Mouse (Mus musculus) stomach, embryonic 14.5 days (tissue): ENCODE data around the gene Aif1. TPM values are rescaled to one million over a fixed set of nuclear protein-coding genes. Genes with fewer than 3 reads are reported as not detected.
"Not testable (repeated sequence)": the region's sequence is repeated elsewhere in the genome, so short reads cannot be mapped to it uniquely, and the experiment has no call there.

ENCODE experiments used
- ATAC-seq: fragments of 200-750 bp; cut with Nextera tagmentation; 2 replicates; pipeline ENCODE4 v1.8.0; 2017; ENCODE audit warnings: low read depth, moderate TSS enrichment; ENCODE audit not compliant: insufficient number of reproducible peaks, insufficient read depth, low FRiP score
- H3K27ac ChIP-seq: fragments of 300-500 bp; sonication (generic); 2 replicates; pipeline ENCODE4 v1.5.1; 2014; ENCODE audit warnings: mild to moderate bottlenecking, low read length, moderate library complexity, mixed read lengths
- H3K27me3 ChIP-seq: fragments of 300-500 bp; sonication (generic); 2 replicates; pipeline ENCODE4 v1.6.1; 2014; ENCODE audit warnings: low read length, control low read depth, mixed read lengths; ENCODE audit not compliant: control insufficient read depth, insufficient read depth
- H3K36me3 ChIP-seq: fragments of 300-500 bp; sonication (generic); 2 replicates; pipeline ENCODE4 v1.6.1; 2014; ENCODE audit warnings: mild to moderate bottlenecking, control low read depth, low read length, moderate library complexity, mixed read lengths; ENCODE audit not compliant: control insufficient read depth, insufficient read depth
- H3K4me1 ChIP-seq: fragments of 300-500 bp; sonication (generic); 2 replicates; pipeline ENCODE4 v1.6.1; 2014; ENCODE audit warnings: low read length, control low read depth, mixed read lengths; ENCODE audit not compliant: control insufficient read depth, insufficient read depth
- H3K4me2 ChIP-seq: fragments of 300-500 bp; sonication (generic); replicated peaks from 2 replicates; pipeline ENCODE4 v1.6.1; 2014; ENCODE audit warnings: low read depth, low read length, control low read depth
- H3K4me3 ChIP-seq: fragments of 300-500 bp; sonication (generic); 2 replicates; pipeline ENCODE4 v1.5.1; 2014; ENCODE audit warnings: low read depth, low read length, control low read depth
- H3K9ac ChIP-seq: fragments of 300-500 bp; sonication (generic); replicated peaks from 2 replicates; pipeline ENCODE4 v1.6.1; 2014; ENCODE audit warnings: low read depth, mild to moderate bottlenecking, control low read depth, low read length, moderate library complexity, mixed read lengths
- H3K9me3 ChIP-seq: fragments of 300-500 bp; sonication (generic); 2 replicates; pipeline ENCODE4 v1.6.1; 2016; ENCODE audit warnings: low read depth, low read length, control low read depth; ENCODE audit not compliant: control insufficient read depth
- WGBS: fragments of 180-500 bp; shearing (Covaris S2); extraction: QIAGEN DNeasy Blood & Tissue Kit; methylation state at CpG from one replicate; pipeline ENCODE4 v1.1.7; 2014; 5-methylcytosine and 5-hydroxymethylcytosine counted together
- polyA plus RNA-seq: library from polyadenylated mRNA; unstranded; fragments of >200 nt; fragmentation: Nextera tagmentation; extraction: Ambion mirVana; gene quantifications from 2 replicates; pipeline ENCODE4 v1.2.1, GENCODE M21; 2014

Gene Aif1
- polyA plus RNA-seq, 1 experiment from 2014 or later, result 19.6 TPM

GRCm38 (mm10) chr17:35126206-35126611 is 49.7 kb downstream of the Aif1 start, which contains the start of gene D17H6S53E:
Gene D17H6S53E (plus strand): TSS chr17:35126373.
- H3K27ac ChIP-seq, result peak within 1 kb of the TSS; percentile 35; the same call in 1 of the 2 replicates
- WGBS, result under 1% methylated on average over 36 of the region's 36 CpGs
- H3K27me3 ChIP-seq, result no peaks in the 10 kb centered on the region
- ATAC-seq, result peak; percentile 73
- H3K9me3 ChIP-seq, result no peaks in the 10 kb centered on the region
- peak within 1 kb of the TSS; percentile 41 for H3K9ac ChIP-seq
- H3K36me3 ChIP-seq, result peaks cover 10% of the 10 kb centered on the region
- H3K4me2 ChIP-seq, result peak within 1 kb of the TSS; percentile 60
- H3K4me1 ChIP-seq, result peaks cover 17% of the 10 kb centered on the region
- H3K4me3 ChIP-seq, result peak within 1 kb of the TSS; percentile 40

GRCm38 (mm10) chr17:35125578-35125977 is 50.3 kb downstream of the Aif1 start:
- peak overlapping the region; percentile 35; the same call in 1 of the 2 replicates for H3K27ac ChIP-seq
- H3K4me2 ChIP-seq, result peak overlapping the region; percentile 60
- no peak for ATAC-seq
- no peaks in the 10 kb centered on the region for H3K9me3 ChIP-seq
- peak overlapping the region; percentile 41 for H3K9ac ChIP-seq
- H3K36me3 ChIP-seq, result peaks cover 10% of the 10 kb centered on the region
- H3K27me3 ChIP-seq, result no peaks in the 10 kb centered on the region
- peaks cover 17% of the 10 kb centered on the region for H3K4me1 ChIP-seq
- WGBS, result 15% methylated on average over 6 of the region's 6 CpGs
- peak overlapping the region; percentile 40 for H3K4me3 ChIP-seq

GRCm38 (mm10) chr17:35125081-35125480 is 50.8 kb downstream of the Aif1 start:
- Histone ChIP-seq H3K9ac (no peak overlapping the region), H3K4me1 (peaks cover 19% of the 10 kb centered on the region), H3K4me3 (no peak overlapping the region), H3K9me3 (no peaks in the 10 kb centered on the region), H3K27me3 (no peaks in the 10 kb centered on the region), H3K4me2 (peak overlapping the region; percentile 60; the same call in 1 of the 2 replicates), H3K27ac (no peak overlapping the region; the same call in 1 of the 2 replicates), H3K36me3 (peaks cover 10% of the 10 kb centered on the region)
- ATAC-seq, result no peak
- 92% methylated on average over 1 of the region's 1 CpGs for WGBS

- not testable (repeated sequence) for H3K4me2 ChIP-seq, H3K4me3 ChIP-seq, H3K27me3 ChIP-seq, H3K27ac ChIP-seq, ATAC-seq, H3K9me3 ChIP-seq, H3K9ac ChIP-seq
- peaks cover 15% of the 10 kb centered on the region for H3K36me3 ChIP-seq
- H3K4me1 ChIP-seq, result peaks cover 23% of the 10 kb centered on the region
- WGBS, result 89% methylated on average over 12 of the region's 12 CpGs
Observed at GRCm38 (mm10) chr17:35124261-35124896, 51.5 kb downstream of the Aif1 start.

GRCm38 (mm10) chr17:35123287-35123686 is 52.6 kb downstream of the Aif1 start:
- H3K27ac ChIP-seq, H3K27me3 ChIP-seq, ATAC-seq, H3K9ac ChIP-seq, H3K4me3 ChIP-seq, H3K4me2 ChIP-seq, H3K9me3 ChIP-seq: not testable (repeated sequence)
- WGBS, result 90% methylated on average over 9 of the region's 9 CpGs
- peaks cover 23% of the 10 kb centered on the region for H3K4me1 ChIP-seq
- H3K36me3 ChIP-seq, result peaks cover 24% of the 10 kb centered on the region

- Histone ChIP-seq H3K4me1 (peaks cover 13% of the 10 kb centered on the region), H3K36me3 (peaks cover 30% of the 10 kb centered on the region), H3K27ac (peak within 1 kb of the TSS; percentile 83), H3K9me3 (no peaks in the 10 kb centered on the region), H3K9ac (peak within 1 kb of the TSS; percentile 71), H3K4me2 (peak within 1 kb of the TSS; percentile 84), H3K27me3 (no peaks in the 10 kb centered on the region), H3K4me3 (peak within 1 kb of the TSS; percentile 69)
- WGBS, result under 1% methylated on average over 19 of the region's 19 CpGs
- no peak for ATAC-seq
Observed at GRCm38 (mm10) chr17:35121871-35122303, 54.0 kb downstream of the Aif1 start, which contains the start of gene Csnk2b. Gene Csnk2b (minus strand): TSS chr17:35122053.

GRCm38 (mm10) chr17:35121143-35121799 is 54.6 kb downstream of the Aif1 start, which contains the start of gene Gpank1:
Gene Gpank1 (plus strand): TSS chr17:35121455.
- H3K36me3 ChIP-seq, result peaks cover 34% of the 10 kb centered on the region
- H3K27ac ChIP-seq, result peak within 1 kb of the TSS; percentile 83
- WGBS, result under 1% methylated on average over 50 of the region's 50 CpGs
- H3K27me3 ChIP-seq, result no peaks in the 10 kb centered on the region
- ATAC-seq, result peak; percentile 98
- H3K9me3 ChIP-seq, result no peaks in the 10 kb centered on the region
- peaks cover 13% of the 10 kb centered on the region for H3K4me1 ChIP-seq
- H3K4me3 ChIP-seq, result peak within 1 kb of the TSS; percentile 69
- peak within 1 kb of the TSS; percentile 84 for H3K4me2 ChIP-seq
- peak within 1 kb of the TSS; percentile 71 for H3K9ac ChIP-seq
